Mouse (Mus musculus) cerebellum, adult 2 months (tissue): ENCODE results near the gene Arl9. TPM values are rescaled to one million over a fixed set of nuclear protein-coding genes. Genes with fewer than 3 reads are reported as not detected.
"Not testable (repeated sequence)": the region's sequence is repeated elsewhere in the genome, so short reads cannot be mapped to it uniquely, and the experiment has no call there.

ENCODE experiments used
- DNase-seq, 2 experiments: peaks; one replicate each; pipeline ENCODE4 v3.0.0; 2021
- H3K27ac ChIP-seq: fragments of 200-500 bp; 2 replicates; pipeline ENCODE4 v1.5.1; 2012; ENCODE audit warnings: low read length, control low read depth, inconsistent platforms; ENCODE audit not compliant: insufficient read depth
- H3K27me3 ChIP-seq: fragments of 200-500 bp; 2 replicates; pipeline ENCODE4 v1.6.1; 2012; ENCODE audit warnings: inconsistent platforms, mild to moderate bottlenecking, low read length, moderate library complexity; ENCODE audit not compliant: control insufficient read depth, insufficient read depth
- H3K4me1 ChIP-seq: fragments of 200-500 bp; 2 replicates; pipeline ENCODE4 v1.6.1; 2011; ENCODE audit warnings: low read length; ENCODE audit not compliant: control insufficient read depth, insufficient read depth
- H3K4me3 ChIP-seq: fragments of 200-500 bp; replicated peaks from 2 replicates; pipeline ENCODE3; 2011; ENCODE audit warnings: mild to moderate bottlenecking, low read depth, low read length, control low read depth; ENCODE audit not compliant: insufficient read depth
- CTCF ChIP-seq: fragments of 200-500 bp; IDR thresholded peaks from 2 replicates; pipeline ENCODE4 v1.5.1; 2011; ENCODE audit warnings: low read depth, mild to moderate bottlenecking, control low read depth, low read length, moderate library complexity, borderline replicate concordance; ENCODE audit not compliant: insufficient read depth
- POLR2A ChIP-seq: fragments of 200-500 bp; IDR thresholded peaks from 2 replicates; pipeline ENCODE4 v1.6.1; 2011; ENCODE audit warnings: low read length, control low read depth, borderline replicate concordance; ENCODE audit not compliant: insufficient read depth
- WGBS: fragments of 180-500 bp; shearing (Covaris S2); methylation state at CpG from one replicate; pipeline ENCODE4 v1.1.7; 2018; 5-methylcytosine and 5-hydroxymethylcytosine counted together
- polyA plus RNA-seq: library from polyadenylated mRNA; depleted of rRNA; stranded (reverse); fragments of >200 nt; gene quantifications from 2 replicates; pipeline ENCODE4 v1.2.3, GENCODE M21; 2012

Arl9 gene
- polyA plus RNA-seq, 1 experiment, result 0.25 TPM

- 93% methylated on average over 17 of the region's 17 CpGs for WGBS
- H3K27me3 ChIP-seq, result no peaks in the 10 kb centered on the region
- DNase-seq, result no peak
- no peak overlapping the region for H3K27ac ChIP-seq
- H3K4me3 ChIP-seq, result no peak overlapping the region
- H3K4me1 ChIP-seq, result no peaks in the 10 kb centered on the region
- TF ChIP-seq POLR2A, result no peak
- no peak for TF ChIP-seq CTCF
Observed at GRCm38 (mm10) chr5:77001192-77001591, 2.7 kb upstream of the Arl9 start.

DNA sequence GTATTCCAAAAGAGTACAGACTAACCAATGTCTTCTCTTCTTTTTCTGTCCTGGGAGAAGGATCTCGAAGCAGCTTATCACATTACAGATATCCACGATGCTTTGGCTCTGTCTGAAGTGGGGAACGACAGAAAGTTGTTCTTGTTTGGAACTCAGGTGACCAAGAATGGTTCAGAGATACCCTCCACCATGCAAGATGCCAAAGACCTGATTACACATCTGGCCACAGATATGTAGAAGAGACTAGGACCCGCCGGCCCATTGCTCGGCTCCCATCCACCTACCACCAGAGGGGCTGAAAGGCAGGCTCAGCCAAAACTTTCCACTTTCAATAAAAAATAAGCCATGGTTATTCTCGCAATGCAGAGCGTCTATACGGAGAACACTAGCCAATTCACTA lies 6.5 kb downstream of the Arl9 start:
- 92% methylated on average over 9 of the region's 9 CpGs for whole genome bisulfite sequencing
- Histone ChIP-seq H3K27ac (no peak overlapping the region), H3K4me1 (no peaks in the 10 kb centered on the region), H3K27me3 (no peaks in the 10 kb centered on the region), H3K4me3 (no peak overlapping the region)
- DNase-seq, result no peak
- no peak for TF ChIP-seq CTCF
- no peak for TF ChIP-seq POLR2A

DNA sequence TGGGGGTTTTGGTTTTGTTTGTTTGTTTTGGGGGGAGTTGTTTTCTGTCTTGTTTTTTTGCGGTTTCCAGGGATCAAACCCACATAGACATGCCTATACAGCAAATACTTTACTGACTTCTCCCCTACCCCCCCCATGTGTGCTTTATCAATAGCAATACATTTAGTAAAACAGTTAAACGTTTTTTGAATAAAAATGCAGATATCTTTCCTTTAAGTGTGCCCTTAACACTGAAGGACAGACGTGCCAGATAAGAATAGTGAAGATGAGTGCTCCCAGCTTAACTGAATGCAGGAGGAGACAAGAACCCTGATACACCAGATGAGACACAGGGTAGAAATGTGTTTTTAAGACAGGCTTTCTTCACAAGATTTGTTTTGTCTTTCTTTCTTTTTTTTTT lies 7.2 kb downstream of the Arl9 start:
- WGBS, result 69% methylated on average over 3 of the region's 3 CpGs
- no peak overlapping the region for H3K27ac ChIP-seq
- H3K27me3 ChIP-seq, result no peaks in the 10 kb centered on the region
- no peak overlapping the region for H3K4me3 ChIP-seq
- TF ChIP-seq CTCF (no peak), POLR2A (no peak)
- no peaks in the 10 kb centered on the region for H3K4me1 ChIP-seq
- DNase-seq, result no peak

GRCm38 (mm10) chr5:77013171-77013570 lies 9.3 kb downstream of the Arl9 start:
- no peak overlapping the region for H3K4me3 ChIP-seq
- TF ChIP-seq POLR2A, result no peak
- no peak for TF ChIP-seq CTCF
- H3K27me3 ChIP-seq, result no peaks in the 10 kb centered on the region
- no peak overlapping the region for H3K27ac ChIP-seq
- no peak for DNase-seq
- WGBS, result 84% methylated on average over 3 of the region's 3 CpGs
- no peaks in the 10 kb centered on the region for H3K4me1 ChIP-seq

DNA sequence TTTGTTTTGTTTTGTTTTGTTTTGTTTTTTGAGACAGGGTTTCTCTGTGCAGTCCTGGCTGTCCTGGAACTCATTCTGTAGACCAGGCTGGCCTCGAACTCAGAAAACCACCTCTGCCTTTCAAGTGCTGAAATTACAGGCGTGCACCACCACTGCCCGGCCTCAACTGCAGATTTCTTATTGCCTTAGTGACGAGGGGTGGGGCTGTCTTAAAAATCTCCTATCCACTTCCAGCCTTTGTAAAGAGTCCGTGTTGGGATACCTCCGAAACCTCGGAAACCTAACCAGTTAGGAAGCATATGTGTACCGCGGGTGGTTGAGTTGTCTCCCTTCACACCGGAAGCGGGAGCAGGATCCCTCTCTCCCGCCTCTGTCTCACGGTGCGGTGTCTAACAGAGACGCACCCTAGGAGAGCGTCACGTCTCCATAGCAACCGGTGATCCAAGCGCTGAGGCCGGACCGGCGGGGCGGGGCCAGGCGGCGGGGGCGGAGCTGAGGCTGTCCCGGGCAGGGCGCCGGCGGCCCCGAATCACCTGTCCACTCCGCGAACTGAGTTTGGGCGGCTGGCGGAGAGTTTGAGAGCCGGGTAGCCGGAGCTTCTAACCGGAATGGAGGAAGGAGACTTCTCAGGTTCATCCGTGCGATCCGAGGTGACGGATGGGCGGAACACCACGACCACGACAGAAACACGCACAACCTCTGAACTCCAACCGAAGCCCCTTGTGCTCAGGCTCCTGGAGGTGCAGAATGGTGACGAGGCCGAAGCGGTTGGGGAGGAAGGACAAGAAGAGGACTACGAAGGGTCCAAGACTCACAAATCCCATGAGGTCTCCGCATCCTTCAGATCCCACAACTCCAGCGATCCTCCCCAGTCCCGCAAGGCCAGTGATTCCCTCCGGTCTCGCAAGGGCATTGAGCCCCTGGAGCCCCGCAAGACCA lies 12.0 kb downstream of the Arl9 start, which contains the start of gene Thegl:
Gene Thegl, plus strand, starts transcription at position 480 of the 939 bp plus-strand sequence.
- 11% methylated on average over 57 of the region's 57 CpGs for WGBS
- H3K27me3 ChIP-seq, result no peaks in the 10 kb centered on the region
- H3K4me3 ChIP-seq, result peak within 1 kb of the TSS; percentile 54
- no peak within 1 kb of the TSS for H3K27ac ChIP-seq
- peak; percentile 67 to 68 for DNase-seq
- TF ChIP-seq POLR2A (no peak), CTCF (no peak)
- H3K4me1 ChIP-seq, result no peaks in the 10 kb centered on the region

DNA sequence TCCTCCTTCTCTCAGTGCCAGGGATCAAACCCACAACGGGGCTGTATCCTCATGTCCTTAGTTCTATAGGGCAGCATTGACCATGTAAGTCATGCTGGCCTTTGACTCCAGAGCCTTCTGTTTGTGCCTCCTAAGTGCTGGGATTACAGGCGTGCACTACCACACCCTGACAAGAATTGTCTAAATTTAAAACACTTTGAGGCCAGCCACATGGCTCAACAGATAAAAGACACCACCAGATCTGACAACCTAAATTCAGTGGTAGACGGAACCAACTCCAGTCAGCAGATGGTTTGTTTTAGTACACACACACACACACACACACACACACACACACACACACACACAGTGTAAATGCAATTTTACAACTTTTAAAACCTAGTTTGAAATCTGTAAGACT lies 24.2 kb downstream of the Arl9 start:
- no peak overlapping the region for H3K4me3 ChIP-seq
- no peaks in the 10 kb centered on the region for H3K4me1 ChIP-seq
- H3K27ac ChIP-seq, result no peak overlapping the region
- DNase-seq, result no peak
- no peaks in the 10 kb centered on the region for H3K27me3 ChIP-seq
- 87% methylated on average over 3 of the region's 3 CpGs for WGBS
- TF ChIP-seq POLR2A (no peak), CTCF (no peak)

DNA sequence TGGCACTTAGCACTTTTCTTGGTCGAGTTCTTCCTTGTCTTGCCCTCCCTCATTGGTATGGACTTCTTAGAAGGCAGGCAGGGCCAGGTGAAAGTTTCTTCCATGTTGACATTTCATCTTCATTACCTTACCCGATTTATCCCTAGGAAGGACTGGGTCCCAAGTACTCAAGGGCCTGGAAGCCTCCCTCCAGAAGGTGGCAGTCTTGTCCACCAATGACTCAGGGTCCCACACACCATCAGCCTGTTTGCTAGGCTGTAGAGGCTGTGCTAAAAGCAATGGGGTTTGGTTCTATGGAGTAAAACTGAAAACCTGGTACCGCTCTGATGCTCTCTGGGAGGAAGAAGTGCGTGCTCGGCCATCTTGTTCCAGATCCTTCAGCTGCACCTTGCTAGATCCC lies 25.9 kb downstream of the Arl9 start:
- Histone ChIP-seq H3K27me3 (no peaks in the 10 kb centered on the region), H3K27ac (no peak overlapping the region), H3K4me1 (no peaks in the 10 kb centered on the region), H3K4me3 (no peak overlapping the region)
- TF ChIP-seq CTCF (peak; percentile 39; the same call in 1 of the 2 replicates), POLR2A (no peak)
- 73% methylated on average over 5 of the region's 5 CpGs for WGBS
- no peak for DNase-seq

- H3K27ac ChIP-seq, H3K27me3 ChIP-seq, DNase-seq, H3K4me3 ChIP-seq, H3K4me1 ChIP-seq: not testable (repeated sequence)
Observed at GRCm38 (mm10) chr5:77035101-77035500, 31.2 kb downstream of the Arl9 start.
